Mouse (Mus musculus) cerebellum, adult (tissue): ENCODE results near the gene Spsb1.
A peak's percentile ranks its signal among the peaks of the same experiment; 100 is the strongest.

Experiments used
- ATAC-seq: cut with Nextera tagmentation; 2 replicates; pipeline ENCODE4 v1.9.2; 2017; ENCODE audit warnings: mild to moderate bottlenecking, moderate library complexity, mixed read lengths; ENCODE audit not compliant: insufficient number of reproducible peaks, low FRiP score, low TSS enrichment

The Spsb1 gene

DNA sequence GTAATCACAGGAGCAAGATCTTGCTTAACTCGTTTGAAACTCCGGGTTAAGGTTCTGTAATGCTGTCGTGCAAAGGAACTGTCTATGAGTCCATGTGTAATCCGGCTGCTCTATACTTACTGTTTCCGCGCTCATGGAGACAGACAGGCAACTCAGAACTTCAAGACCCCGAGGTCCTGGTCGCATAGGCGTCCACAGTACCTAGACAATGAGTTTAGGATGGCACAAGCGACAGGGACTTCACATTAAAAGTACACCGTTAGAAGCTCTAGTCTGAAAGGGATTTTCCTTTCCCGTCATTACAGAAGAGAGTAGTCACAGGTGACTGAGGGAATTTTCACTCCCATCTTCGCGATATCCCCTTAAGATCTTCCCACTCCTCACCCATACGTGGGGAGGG, 788 bp upstream of the Spsb1 start:
- ATAC-seq, result no peak

DNA sequence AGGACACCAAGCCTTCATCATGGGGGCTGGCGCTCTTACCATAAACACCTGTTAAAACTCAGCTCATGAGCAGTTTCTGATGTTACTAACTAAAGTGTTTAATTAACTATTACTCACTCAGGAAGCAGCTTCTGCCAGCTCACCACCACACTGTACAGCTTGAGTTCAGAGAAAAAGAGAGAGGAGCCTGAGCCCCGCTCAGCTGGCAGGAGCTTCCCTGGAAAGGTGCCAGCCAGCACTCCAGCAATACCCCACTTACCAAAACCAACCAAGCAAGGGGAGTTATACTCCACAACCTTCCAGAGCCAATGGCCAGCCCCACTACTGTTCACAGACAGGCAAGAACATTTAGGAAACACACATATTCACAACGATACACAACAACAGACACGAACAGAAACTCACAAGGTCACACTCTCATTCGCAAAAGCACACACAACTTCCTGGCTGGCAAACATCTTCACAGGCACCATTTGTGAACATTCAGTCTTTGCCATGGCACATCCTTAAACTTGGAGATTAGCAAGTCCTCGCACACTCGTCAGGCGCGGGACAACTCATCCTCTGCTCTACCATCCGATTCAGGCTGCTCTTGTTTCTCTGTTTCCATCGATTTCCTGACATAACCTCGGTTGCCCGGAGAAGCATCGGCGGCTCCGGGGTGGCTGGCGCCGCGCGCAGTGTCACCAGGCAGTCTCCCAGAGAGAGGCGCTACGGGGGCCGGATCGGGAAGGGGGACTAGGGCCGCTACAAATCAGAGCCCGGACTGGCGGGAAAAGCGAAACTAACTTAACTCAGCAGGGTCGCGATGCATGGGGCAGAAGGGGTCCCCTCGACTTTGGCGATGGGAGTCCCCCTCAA, 992 bp downstream of the Spsb1 start:
- no peak for ATAC-seq

DNA sequence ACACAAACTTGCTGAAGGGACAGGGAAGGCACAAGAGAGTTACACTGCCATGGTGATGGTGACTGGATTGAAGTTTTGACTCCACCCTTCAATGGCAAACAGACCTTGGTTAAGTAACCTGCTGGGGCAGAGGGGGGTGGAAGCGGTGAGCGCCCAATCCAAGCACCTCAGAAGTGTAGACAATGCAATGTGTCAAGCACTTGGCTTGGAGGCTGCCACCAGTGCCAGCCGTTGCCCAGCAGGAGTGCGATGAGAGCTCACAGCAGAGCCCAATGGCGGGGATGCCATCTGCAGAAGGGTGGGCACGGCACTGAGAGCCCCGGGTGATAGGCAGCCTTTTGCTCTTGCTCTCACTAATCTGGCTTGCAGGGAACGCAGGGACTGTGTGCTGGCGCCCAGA, 2.6 kb downstream of the Spsb1 start:
- ATAC-seq, result no peak

DNA sequence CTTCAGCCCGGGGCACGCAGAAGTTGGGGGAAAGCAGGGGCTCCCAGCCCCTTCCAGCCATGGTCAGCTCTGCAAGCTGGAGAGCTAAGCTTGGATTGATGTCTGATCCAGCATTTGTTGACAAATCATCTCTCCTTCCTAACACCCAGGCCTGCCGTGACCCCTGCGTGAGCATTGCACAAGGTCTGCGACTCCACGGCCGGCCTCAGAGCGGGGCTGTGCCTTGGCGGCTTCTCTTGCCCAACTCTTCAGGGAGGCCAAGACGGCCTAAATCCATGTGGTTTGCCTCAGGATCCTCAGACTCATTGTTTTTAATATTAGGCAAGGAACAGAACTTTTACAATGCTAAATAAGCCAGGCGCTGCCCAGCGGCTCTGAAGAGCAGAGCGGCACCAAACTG, 3.6 kb downstream of the Spsb1 start:
- ATAC-seq, result no peak

- ATAC-seq, result no peak
These were observed 5.2 kb downstream of the Spsb1 start for GRCm38 (mm10) chr4:149949691-149950090.

GRCm38 (mm10) chr4:149948119-149948518, 6.7 kb downstream of the Spsb1 start:
- ATAC-seq, result no peak

DNA sequence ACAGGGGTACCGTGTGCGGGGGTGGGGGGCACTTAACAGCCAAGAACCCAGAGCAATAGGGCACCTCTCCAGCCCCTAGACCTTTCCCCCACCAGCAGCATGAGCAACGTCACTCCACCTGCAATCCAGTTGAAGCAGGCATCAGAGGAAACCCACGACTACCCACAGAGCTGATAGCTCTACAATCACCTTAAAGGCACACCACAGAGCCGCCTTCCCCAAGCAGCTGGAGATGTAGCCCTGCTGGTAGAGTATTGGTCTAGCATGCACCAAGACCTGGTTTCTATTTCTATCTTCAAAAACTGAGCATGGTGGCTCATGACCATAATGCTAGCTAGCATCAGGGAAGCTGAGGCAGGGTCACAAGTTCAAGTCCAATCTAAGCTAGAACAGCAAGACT, 7.4 kb downstream of the Spsb1 start:
- no peak for ATAC-seq

DNA sequence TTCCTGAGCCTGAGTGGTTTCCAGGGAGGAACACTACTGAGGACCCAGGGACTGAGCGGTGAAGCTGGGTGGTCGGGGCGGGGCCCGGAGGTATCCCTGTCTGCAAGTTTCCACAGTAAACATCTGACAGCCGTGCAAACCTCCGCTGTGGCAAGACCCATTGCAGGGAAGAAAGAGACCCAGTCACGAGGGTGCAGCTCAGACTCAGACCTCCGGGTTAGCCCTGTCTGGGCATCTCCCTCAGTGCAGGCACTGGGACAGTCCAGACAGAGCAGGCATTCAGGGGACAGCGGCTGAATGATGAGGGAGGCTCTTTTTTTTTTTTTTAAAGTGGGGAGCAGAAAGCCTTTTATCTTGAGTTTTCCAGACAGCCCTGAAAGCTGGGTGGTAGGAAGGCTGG, 9.6 kb downstream of the Spsb1 start:
- no peak for ATAC-seq

- no peak for ATAC-seq
These were observed 10.6 kb downstream of the Spsb1 start for GRCm38 (mm10) chr4:149944214-149944613.

GRCm38 (mm10) chr4:149942831-149943741, 11.8 kb downstream of the Spsb1 start:
- ATAC-seq, result 0 out of 2 replicates have a peak, but pooled peaks have one; percentile 54

- no peak for ATAC-seq
These were observed 13.6 kb downstream of the Spsb1 start for GRCm38 (mm10) chr4:149941067-149941755.

GRCm38 (mm10) chr4:149938701-149939100, 16.1 kb downstream of the Spsb1 start:
- ATAC-seq, result no peak

GRCm38 (mm10) chr4:149936921-149937320, 17.9 kb downstream of the Spsb1 start:
- ATAC-seq, result no peak

GRCm38 (mm10) chr4:149935470-149935869, 19.4 kb downstream of the Spsb1 start:
- no peak for ATAC-seq

DNA sequence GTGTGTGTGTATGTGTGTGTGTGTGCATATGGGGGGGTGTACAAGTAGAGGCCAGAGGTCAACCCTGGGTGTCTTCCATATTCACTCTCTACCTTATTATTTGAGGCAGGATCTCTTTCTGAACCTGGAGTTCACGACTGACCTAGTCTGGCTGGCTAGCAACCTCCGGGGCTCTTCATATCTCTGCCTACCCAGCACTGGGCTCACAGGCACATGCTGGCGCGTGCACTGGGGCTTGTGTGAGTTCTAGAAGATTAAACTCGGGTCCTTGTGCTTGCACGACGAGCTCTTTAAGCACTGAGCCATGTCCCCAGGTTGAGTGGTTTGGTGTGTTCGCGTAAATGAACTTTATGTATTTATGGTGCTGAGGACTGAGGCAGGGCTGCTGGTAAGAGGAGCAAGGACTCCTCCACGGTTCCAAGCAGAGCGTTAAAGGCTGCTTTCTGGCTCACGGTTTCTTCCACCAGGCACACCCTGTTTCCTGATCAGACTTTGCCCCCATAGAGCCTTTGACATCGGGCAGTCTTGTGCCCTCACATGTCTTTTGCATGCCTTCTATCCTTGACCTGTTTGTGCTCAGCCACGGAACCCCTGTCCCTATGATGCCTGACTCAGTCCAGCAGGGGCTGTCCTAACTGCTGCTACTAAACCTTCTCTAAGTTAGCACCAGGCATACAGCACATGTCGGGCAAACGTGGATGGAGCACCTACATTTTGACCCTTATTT, 21.2 kb downstream of the Spsb1 start:
- ATAC-seq, result no peak

DNA sequence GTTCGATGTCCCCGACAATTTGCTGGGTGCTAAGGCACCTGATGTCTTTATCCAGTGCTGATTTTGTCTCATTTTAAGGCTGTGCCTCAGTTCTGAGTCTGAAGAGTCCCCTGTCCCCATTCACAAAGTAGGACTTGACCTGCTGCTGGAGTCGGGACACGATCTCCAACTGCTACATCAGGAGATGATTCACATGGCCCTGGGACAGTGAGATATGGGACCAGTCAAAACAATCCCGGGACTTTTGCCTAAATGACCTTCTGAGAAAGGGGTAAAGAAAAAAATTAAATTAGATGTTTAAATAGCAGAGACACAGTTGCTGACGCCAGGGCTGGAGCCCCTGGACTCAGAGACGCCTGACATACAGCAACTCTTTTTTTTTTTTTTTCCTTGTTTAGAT, 21.8 kb downstream of the Spsb1 start:
- ATAC-seq, result no peak

- no peak for ATAC-seq
These were observed 22.6 kb downstream of the Spsb1 start for GRCm38 (mm10) chr4:149932108-149932815.

- no peak for ATAC-seq
These were observed 24.1 kb downstream of the Spsb1 start for GRCm38 (mm10) chr4:149930755-149931154.

DNA sequence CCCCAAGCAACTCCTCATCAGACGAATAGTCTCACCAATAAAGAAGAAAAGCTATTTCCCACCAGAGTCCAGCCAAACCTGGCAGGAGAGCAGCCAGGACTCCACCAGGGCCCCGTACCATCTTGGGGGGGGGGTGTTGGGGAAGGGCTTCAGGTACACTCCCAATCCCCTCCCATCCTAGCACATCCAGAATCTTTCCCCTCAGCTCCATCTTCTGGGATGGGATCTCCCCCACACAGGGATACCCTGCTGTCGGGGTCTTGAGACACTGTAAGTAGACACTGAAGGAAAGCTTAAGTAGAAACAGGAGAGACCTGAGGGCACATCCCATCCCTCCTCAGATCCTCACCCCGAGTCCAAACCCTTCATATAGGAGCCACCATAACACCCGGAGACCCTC, 31.8 kb downstream of the Spsb1 start:
- ATAC-seq, result no peak
